Mouse (Mus musculus) v-Abl transformed pro-B cells (cell line): ENCODE data around the gene Olfr1097.

Experiments used
- in situ Hi-C, 2 experiments: fragments of 400-800 bp; cut with MboI; formaldehyde crosslinking; loops; one replicate each; pipeline ENCODE4 v1.15.1; 2025; ENCODE audit not compliant: unreplicated experiment in 2 of 2

Olfr1097 gene

DNA sequence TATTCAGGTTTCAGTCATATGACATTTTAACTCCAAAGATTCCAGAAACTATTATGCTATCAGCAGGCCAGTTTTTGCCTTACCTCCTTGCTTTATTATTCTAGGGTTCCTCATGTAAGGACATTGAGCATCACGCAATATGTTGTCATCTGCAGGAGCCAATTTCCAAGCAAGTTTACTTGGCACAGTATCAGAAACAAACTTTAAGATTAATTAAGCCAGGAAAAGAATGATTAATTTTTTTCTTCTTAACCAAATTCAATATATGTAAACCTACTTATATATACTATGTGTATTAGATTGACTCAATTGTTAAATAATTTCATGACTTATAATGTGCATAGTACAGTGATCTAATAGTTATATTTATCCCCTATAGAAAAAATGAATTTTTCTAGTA lies at the start of gene Olfr1097:
Gene Olfr1097, minus strand, starts transcription at position 101 of the 400 bp plus-strand sequence.
- in situ Hi-C loops = no loop called here

DNA sequence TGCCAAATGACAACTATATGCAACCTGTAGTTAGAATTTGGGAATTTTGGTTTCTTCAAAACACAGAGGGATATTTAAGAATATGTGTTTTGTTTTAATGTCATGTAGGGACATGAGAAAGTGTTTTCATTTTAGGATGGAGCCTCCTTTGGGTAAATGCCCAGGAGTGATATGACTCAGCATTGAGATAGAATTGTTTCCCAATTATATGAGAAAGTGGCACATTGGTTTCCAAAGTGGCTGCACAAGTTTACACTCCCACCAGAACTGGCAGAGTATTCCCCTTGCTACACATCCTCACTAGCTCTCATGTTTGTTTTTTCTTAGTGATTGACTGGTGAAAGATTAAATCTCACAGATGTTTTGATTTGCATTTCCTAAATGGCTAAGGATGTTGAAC lies 34.5 kb upstream of the Olfr1097 start:
- in situ Hi-C loops = no loop called here

DNA sequence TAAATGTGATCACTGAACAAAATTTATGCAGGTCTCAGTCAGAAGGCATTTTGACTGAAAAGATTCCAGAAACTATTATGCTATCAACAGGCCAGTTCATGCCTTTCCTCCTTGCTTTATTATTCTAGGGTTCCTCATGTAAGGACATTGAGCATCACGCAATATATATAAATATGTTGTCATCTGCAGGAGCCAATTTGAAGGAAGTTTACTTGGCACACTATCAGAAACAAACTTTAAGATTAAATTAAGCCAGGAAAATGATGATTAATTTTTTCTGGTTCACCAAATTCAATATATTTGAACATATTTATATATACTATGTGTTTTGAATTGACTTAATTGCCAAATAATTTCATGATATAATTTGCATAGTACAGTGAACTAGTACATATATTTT lies 32.4 kb upstream of the Olfr1097 start, which contains the start of gene Olfr1098:
Gene Olfr1098, minus strand, starts transcription at position 101 of the 400 bp plus-strand sequence.
- in situ Hi-C loops = no loop called here

DNA sequence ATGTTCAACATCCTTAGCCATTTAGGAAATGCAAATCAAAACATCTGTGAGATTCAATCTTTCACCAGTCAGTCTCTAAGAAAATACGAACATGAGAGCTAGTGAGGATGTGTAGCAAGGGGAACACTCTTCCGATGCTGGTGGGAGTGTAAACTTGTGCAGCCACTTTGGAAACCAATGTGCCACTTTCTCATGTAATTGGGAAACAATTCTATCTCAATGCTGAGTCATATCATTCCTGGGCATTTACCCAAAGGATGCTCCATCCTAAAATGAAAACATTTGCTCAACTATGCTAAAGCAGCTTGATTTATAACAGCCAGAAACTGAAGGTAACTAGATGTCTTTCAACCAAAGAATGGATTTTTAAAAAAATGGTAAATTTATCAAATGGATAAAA lies 13.6 kb upstream of the Olfr1097 start:
- in situ Hi-C loops = no loop called here

DNA sequence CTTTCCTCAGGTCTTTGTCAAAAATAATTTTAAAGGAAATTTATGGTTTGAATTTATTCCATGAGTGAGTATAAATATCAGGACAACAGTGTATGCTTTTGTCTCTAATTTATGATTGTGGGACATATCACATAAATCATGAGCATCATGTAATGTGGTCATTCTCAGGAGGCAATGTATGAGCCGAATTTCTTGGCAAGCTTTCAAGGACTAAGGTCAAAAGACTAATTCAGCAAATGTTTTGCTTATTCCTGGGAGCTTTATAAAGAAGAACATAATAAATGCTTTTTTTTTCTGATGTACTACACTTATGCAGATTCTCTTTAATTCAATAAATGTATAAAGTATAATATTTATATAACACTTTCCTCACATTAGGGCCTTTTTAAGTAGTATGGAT lies 17.3 kb downstream of the Olfr1097 start, which contains the start of gene Gm13723:
Gene Gm13723, minus strand, starts transcription at position 101 of the 400 bp plus-strand sequence.
- in situ Hi-C loops = no loop called here

DNA sequence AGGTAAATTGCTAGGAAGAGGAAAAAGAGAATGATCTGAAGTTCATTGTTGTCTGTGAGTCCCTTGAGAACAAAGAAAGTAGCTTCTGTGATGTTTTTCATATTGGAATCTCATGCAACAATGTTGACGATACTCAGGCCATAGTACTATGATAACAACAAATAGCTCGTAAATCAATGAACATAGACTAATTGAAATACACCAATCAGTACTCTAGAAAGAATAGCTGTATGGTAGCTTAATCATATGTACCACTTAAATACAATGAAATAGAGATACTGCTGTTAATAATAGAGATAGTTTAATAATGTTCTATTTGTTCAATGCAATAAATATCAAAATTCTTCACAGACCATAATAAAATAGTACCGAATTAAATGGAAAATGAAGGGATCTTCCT lies 40.4 kb downstream of the Olfr1097 start, which contains the start of gene Olfr1095:
Gene Olfr1095, minus strand, starts transcription at position 101 of the 400 bp plus-strand sequence.
- in situ Hi-C loops = no loop called here
